Mouse (Mus musculus): ENCODE results near the gene Fam19a5. TPM values are rescaled to one million over a fixed set of nuclear protein-coding genes. Genes with fewer than 3 reads are reported as not detected.

Fam19a5 gene
- polyA plus RNA-seq, 2 experiments: 0.08 TPM; not detected in 1

DNA sequence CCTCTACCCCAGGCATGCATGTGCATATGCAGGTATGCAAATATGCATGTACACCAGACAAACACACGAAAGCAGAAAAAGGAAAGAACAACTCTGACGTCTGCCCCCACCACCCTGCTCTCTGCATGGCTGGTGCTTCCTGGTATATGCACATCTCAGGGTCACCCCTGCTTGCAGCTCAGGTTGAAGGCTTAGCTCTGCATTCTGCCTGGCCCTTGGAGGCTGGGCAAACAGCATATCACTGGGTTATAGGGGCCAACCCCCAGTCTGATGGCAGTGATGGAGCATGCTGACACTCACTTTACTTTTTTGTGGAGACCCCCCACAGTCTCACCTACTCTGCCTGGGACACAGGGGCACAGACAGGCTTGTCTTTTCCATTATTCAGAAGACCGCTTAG, 252.5 kb downstream of the Fam19a5 start:
- DNase-seq (ENCODE audit: low read depth in 3 of 3, low spot score in 3 of 3) (no peak), ATAC-seq (ENCODE audit: insufficient read depth) (no peak)
- Histone ChIP-seq H3K36me3 (replicated peaks; ENCODE audit: control insufficient read depth, insufficient read depth, low read depth) (no peaks in the 10 kb centered on the region), H3K4me1 (replicated peaks; ENCODE audit: control insufficient read depth in 2 of 2, insufficient read depth in 2 of 2, low read length in 1 of 2) (no peaks in the 10 kb centered on the region), H3K27me3 (ENCODE audit: control insufficient read depth, insufficient read depth, low read length) (no peaks in the 10 kb centered on the region), H3K4me3 (ENCODE audit: insufficient read depth in 1 of 2, low read depth in 2 of 2, low read length in 2 of 2) (no peak overlapping the region), H3K27ac (no peak overlapping the region), H3K9me3 (ENCODE audit: control insufficient read depth, low read length) (no peaks in the 10 kb centered on the region), H3K9ac (replicated peaks) (no peak overlapping the region), H3K4me2 (ENCODE audit: low read depth) (no peak overlapping the region)
- TF ChIP-seq EP300 (IDR thresholded peaks at IDR 0.05; ENCODE audit: low read depth) (no peak), CTCF (IDR thresholded peaks at IDR 0.05; ENCODE audit: low read depth) (no peak)
- WGBS (ENCODE audit: insufficient replicate concordance): 57% methylated on average over 3 of the region's 3 CpGs

Small RNA genes lying within 50 kb of the gene (microRNA-seq; reads per million reads assigned to microRNA genes)
- gene Mir6393: not detected
